Mouse (Mus musculus): ENCODE data around the gene Asna1.
A peak's percentile ranks its signal among the peaks of the same experiment; 100 is the strongest.

DNA sequence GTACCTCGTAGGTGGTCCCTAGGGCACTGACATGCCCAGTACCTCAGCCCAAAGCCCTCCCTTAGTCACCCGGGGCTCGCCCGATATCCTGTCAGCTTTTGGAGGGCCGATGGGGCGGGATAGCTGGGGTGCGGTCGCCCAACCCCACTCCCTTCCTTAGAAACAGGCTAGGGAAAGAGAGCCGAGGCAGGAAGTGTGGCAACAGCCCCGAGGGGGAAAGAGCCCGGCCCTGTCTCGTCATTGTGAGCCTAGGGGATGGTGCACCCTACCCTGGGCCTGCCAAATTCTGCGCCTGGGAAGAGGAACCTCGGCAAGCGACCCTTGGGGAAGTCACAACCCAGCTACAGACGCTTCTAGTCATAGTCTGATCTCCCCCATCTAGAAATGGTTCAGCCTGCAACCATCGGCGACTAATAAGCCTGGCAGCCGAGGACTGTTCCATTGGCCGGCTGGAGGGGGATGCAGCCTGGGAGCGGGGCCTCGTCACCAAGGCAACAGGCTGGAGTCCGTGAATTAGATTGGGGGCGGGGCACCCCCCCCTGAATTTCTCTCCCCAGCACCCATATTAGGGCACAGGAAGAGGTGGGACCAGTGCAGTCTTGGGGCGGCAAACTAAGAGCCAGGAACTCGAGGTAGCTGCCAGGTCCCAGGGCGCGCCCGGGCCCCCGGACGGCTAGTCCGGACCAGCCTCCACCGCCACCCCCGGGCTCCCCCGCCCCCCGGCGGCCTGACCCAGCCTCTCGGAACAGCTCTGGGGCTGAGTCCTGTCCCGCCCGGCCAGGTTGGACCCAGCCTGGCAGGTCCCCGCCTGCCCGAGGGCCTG lies 45.3 kb downstream of the Asna1 start:
- TF ChIP-seq CTCF (conservative IDR thresholded peaks at IDR 0.05; ENCODE audit: insufficient read depth, insufficient read length, low read depth, low read length) (no peak), POLR2A (IDR thresholded peaks at IDR 0.05; ENCODE audit: low read depth, low read length) (peak; percentile 22)
